Mouse (Mus musculus) heart, postnatal 14 days (tissue): Measurements from ENCODE around the gene Ppp1r27. TPM values are rescaled to one million over a fixed set of nuclear protein-coding genes. Genes with fewer than 3 reads are reported as not detected.

ENCODE experiments used
- total RNA-seq, 2 experiments: library from RNA; stranded (reverse); gene quantifications; 2 replicates each; pipeline ENCODE4 v1.2.3; 2021

Ppp1r27 gene
- total RNA-seq, 2 experiments from 2014 or later = 0.39 TPM; not detected in 1

Other genes starting within 250 kb of the Ppp1r27 start
- 100 to 1,000 TPM; 451 to 520 TPM for gene Actg1, start 202.6 kb downstream of the Ppp1r27 start, total RNA-seq
- not detected for gene Fscn2, start 189.6 kb downstream of the Ppp1r27 start, total RNA-seq
- 10 to 100 TPM; 19.0 to 19.6 TPM for gene Faap100, start 172.4 kb downstream of the Ppp1r27 start, total RNA-seq
- 10 to 100 TPM; 54.4 to 62.7 TPM for gene Nploc4, start 113.4 kb downstream of the Ppp1r27 start, total RNA-seq
- gene Tspan10, start 108.5 kb downstream of the Ppp1r27 start, total RNA-seq = 1 to 10 TPM in 1 of 2 experiments, under 1 TPM in 1; 0.98 to 2.5 TPM
- gene Pde6g, start 97.6 kb downstream of the Ppp1r27 start, total RNA-seq = under 1 TPM; 0.53 to 0.56 TPM
- gene Oxld1, start 93.1 kb downstream of the Ppp1r27 start, total RNA-seq = 10 to 100 TPM; 41.6 to 45.6 TPM
- gene Ccdc137, start 93.0 kb downstream of the Ppp1r27 start, total RNA-seq = 1 to 10 TPM; 5.9 to 9.4 TPM
- 10 to 100 TPM; 10.3 to 12.0 TPM for gene Arl16, start 83.5 kb downstream of the Ppp1r27 start, total RNA-seq
- gene Mrpl12, start 66.5 kb downstream of the Ppp1r27 start, total RNA-seq = 100 to 1,000 TPM; 222 to 244 TPM
- gene Slc25a10, start 59.3 kb downstream of the Ppp1r27 start, total RNA-seq = 10 to 100 TPM; 14.1 to 15.9 TPM
- 1 to 10 TPM; 1.7 to 2.4 TPM for gene Gcgr, start 20.4 kb downstream of the Ppp1r27 start, total RNA-seq
- 10 to 100 TPM; 53.5 to 58.1 TPM for gene Mcrip1, start 1.4 kb downstream of the Ppp1r27 start, total RNA-seq
- gene P4hb, start 22.1 kb upstream of the Ppp1r27 start, total RNA-seq = 100 to 1,000 TPM; 238 to 247 TPM
- 100 to 1,000 TPM; 164 to 180 TPM for gene Arhgdia, start 30.5 kb upstream of the Ppp1r27 start, total RNA-seq
- gene Alyref, start 47.2 kb upstream of the Ppp1r27 start, total RNA-seq = 10 to 100 TPM; 57.8 to 59.9 TPM
- 10 to 100 TPM; 86.2 to 87.5 TPM for gene Anapc11, start 47.3 kb upstream of the Ppp1r27 start, total RNA-seq
- not detected for gene Npb, start 57.3 kb upstream of the Ppp1r27 start, total RNA-seq
- 10 to 100 TPM; 47.7 to 49.4 TPM for gene Pcyt2, start 66.8 kb upstream of the Ppp1r27 start, total RNA-seq
- 10 to 100 TPM; 10.8 to 12.3 TPM for gene Sirt7, start 74.1 kb upstream of the Ppp1r27 start, total RNA-seq
- 10 to 100 TPM; 33.7 to 41.0 TPM for gene Mafg, start 82.5 kb upstream of the Ppp1r27 start, total RNA-seq
- 1 to 10 TPM; 1.9 to 2.1 TPM for gene Pycr1, start 92.6 kb upstream of the Ppp1r27 start, total RNA-seq
- gene Myadml2, start 97.0 kb upstream of the Ppp1r27 start, total RNA-seq = 10 to 100 TPM; 51.4 to 58.5 TPM
- gene Notum, start 110.0 kb upstream of the Ppp1r27 start, total RNA-seq = under 1 TPM in 1 of 2 experiments, not detected in 1; 0.27 TPM
- gene Aspscr1, start 121.8 kb upstream of the Ppp1r27 start, total RNA-seq = 10 to 100 TPM; 35.0 to 37.9 TPM
- 10 to 100 TPM; 35.4 to 36.4 TPM for gene Cenpx, start 162.6 kb upstream of the Ppp1r27 start, total RNA-seq
- gene Lrrc45, start 162.8 kb upstream of the Ppp1r27 start, total RNA-seq = 10 to 100 TPM in 1 of 2 experiments, 1 to 10 TPM in 1; 9.2 to 10.9 TPM
- 1 to 10 TPM; 1.3 to 1.6 TPM for gene Rac3, start 170.3 kb upstream of the Ppp1r27 start, total RNA-seq
- 1 to 10 TPM; 3.1 to 5.8 TPM for gene Dcxr, start 176.1 kb upstream of the Ppp1r27 start, total RNA-seq
- 10 to 100 TPM; 18.6 to 53.1 TPM for gene Cbr2, start 181.0 kb upstream of the Ppp1r27 start, total RNA-seq
- gene Hmga1b, start 211.7 kb upstream of the Ppp1r27 start, total RNA-seq = 10 to 100 TPM; 23.8 to 68.1 TPM
- 10 to 100 TPM; 11.8 to 12.0 TPM for gene Rfng, start 233.1 kb upstream of the Ppp1r27 start, total RNA-seq
- 10 to 100 TPM; 56.9 to 57.5 TPM for gene Gps1, start 233.1 kb upstream of the Ppp1r27 start, total RNA-seq
- 10 to 100 TPM; 31.2 to 34.1 TPM for gene Dus1l, start 245.3 kb upstream of the Ppp1r27 start, total RNA-seq